Mouse (Mus musculus): Measurements from ENCODE around the gene RPS10-NUDT3. TPM values are rescaled to one million over a fixed set of nuclear protein-coding genes. Genes with fewer than 3 reads are reported as not detected.

Gene RPS10-NUDT3
- total RNA-seq, 1 experiment: not detected

DNA sequence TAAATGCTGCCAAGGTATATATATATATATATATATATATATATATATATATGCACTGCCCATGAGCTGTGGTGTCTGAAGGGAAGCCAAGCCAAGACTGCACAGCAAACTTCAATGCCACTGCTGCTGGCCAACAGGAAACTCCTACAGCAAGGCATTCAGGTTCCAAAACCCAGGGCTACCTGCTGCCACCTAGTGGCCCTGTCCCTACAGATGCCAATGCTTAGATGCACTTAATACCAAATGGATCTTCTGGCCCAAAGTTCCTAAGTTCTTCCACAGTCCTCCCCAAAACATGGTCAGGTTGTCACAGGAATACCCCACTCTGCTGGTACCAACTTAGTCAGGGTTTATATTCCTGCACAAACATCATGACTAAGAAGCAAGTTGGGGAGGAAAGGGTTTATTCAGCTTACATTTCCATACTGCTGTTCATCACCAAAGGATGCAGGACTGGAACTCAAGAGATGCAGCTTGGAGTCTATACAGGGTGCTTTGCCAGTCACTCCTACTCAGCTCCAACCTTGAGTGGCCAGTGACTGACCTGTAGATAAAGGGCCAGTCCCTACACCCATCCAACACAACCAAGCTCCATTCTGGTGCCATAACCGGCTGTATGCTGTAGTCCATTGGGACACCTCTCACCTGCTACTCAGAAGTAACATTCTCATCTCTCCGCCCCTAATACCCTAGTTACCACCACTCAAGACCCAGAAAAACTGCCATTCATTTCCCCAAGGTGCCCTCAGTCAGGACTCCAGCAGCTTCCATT lies 5.6 kb downstream of the RPS10-NUDT3 start:
- in situ Hi-C loops (cut with MboI; ENCODE audit: low sequenced_read_pairs in 2 of 2, unreplicated experiment in 2 of 2): no loop called here
- peaks cover 47% of the 10 kb centered on the region for H3K36me3 ChIP-seq (ENCODE audit: control insufficient read depth, insufficient read depth, low read length, poor library complexity, severe bottlenecking)

DNA sequence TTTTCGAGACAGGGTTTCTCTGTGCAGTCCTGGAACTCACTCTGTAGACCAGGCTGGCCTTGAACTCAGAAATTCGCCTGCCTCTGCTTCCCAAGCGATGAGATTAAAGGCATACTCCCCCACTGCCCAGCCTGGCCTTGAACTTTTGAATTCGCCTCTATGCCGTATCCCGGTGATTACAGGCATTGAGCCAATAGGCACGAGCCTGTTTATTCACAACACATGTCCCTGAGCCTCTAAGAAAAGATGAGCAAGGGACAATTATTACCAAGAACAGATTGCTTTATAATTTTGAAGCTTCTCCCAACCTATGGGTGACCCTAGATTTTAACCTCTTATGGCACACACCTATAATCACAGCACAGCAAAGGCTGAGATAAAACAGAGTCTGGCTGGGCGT lies 6.6 kb downstream of the RPS10-NUDT3 start:
- Histone ChIP-seq H3K4me3 (ENCODE audit: insufficient read depth in 1 of 2, low read depth in 1 of 2, low read length in 2 of 2, poor library complexity in 1 of 2, severe bottlenecking in 1 of 2) (no peak overlapping the region), H3K9me3 (ENCODE audit: control insufficient read depth, insufficient read depth, low read depth, low read length) (no peaks in the 10 kb centered on the region), H3K27ac (ENCODE audit: insufficient read depth, low read depth, low read length, poor library complexity, severe bottlenecking) (no peak overlapping the region; the same call in 1 of the 2 replicates), H3K4me1 (ENCODE audit: control insufficient read depth in 2 of 2, insufficient read depth in 2 of 2, low read length in 2 of 2, poor library complexity in 1 of 2) (peaks cover 0 to 6% of the 10 kb centered on the region in 2 experiments; a peak in 1 of 4 replicates), H3K36me3 (ENCODE audit: control insufficient read depth, insufficient read depth, low read length, poor library complexity, severe bottlenecking) (peaks cover 37% of the 10 kb centered on the region), H3K9ac (ENCODE audit: insufficient read depth, low read depth, low read length, poor library complexity, severe bottlenecking) (no peak overlapping the region)
- DNase-seq (ENCODE audit: low read depth, low spot score): no peak
- in situ Hi-C loops (cut with MboI; ENCODE audit: low sequenced_read_pairs in 2 of 2, unreplicated experiment in 2 of 2): no loop called here
- TF ChIP-seq CHD2 (IDR thresholded peaks at IDR 0.05; ENCODE audit: low read depth, low read length) (no peak), ZNF384 (IDR thresholded peaks at IDR 0.05; ENCODE audit: low read depth, low read length) (no peak), MAFK (IDR thresholded peaks at IDR 0.05; ENCODE audit: insufficient read depth, low read depth, low read length) (no peak), ZC3H11A (IDR thresholded peaks at IDR 0.05; ENCODE audit: borderline replicate concordance, low read depth, low read length) (no peak), HCFC1 (IDR thresholded peaks at IDR 0.05; ENCODE audit: borderline replicate concordance, insufficient read depth, low read length) (no peak)

More for the DNA sequence above, 5.6 kb downstream of the RPS10-NUDT3 start:
- Histone ChIP-seq H3K9ac (ENCODE audit: insufficient read depth, low read depth, low read length, poor library complexity, severe bottlenecking) (no peak overlapping the region), H3K27ac (ENCODE audit: insufficient read depth, low read depth, low read length, poor library complexity, severe bottlenecking) (no peak overlapping the region), H3K9me3 (ENCODE audit: control insufficient read depth, insufficient read depth, low read depth, low read length) (no peaks in the 10 kb centered on the region), H3K4me3 (ENCODE audit: insufficient read depth in 1 of 2, low read depth in 1 of 2, low read length in 2 of 2, poor library complexity in 1 of 2, severe bottlenecking in 1 of 2) (no peak overlapping the region), H3K4me1 (ENCODE audit: control insufficient read depth in 2 of 2, insufficient read depth in 2 of 2, low read length in 2 of 2, poor library complexity in 1 of 2) (peaks cover 0 to 6% of the 10 kb centered on the region in 2 experiments; a peak in 1 of 4 replicates)
- no peak for TF ChIP-seq MAFK (IDR thresholded peaks at IDR 0.05; ENCODE audit: insufficient read depth, low read depth, low read length)
- no peak for DNase-seq (ENCODE audit: low read depth, low spot score)

DNA sequence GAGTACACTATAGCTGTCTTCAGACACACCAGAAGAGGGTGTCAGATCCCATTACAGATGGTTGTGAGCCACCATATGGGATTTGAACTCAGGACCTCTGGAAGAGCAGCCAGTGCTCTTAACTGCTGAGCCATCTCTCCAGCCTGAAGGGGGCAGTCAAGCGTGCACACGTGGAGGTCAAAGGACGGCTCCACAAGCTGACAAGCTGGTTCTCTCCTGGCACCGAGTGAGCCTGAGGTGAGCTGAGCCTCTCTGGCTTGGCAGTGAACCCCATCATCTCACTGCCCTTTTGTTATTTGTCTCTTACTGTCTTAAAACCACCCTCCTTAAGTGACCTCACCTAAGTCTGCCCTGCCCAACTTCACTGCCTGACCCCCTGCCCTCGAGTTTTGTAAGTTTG lies 7.6 kb downstream of the RPS10-NUDT3 start:
- TF ChIP-seq MAFK (IDR thresholded peaks at IDR 0.05; ENCODE audit: insufficient read depth, low read depth, low read length): no peak
- no peak for TF ChIP-seq ZNF384 (IDR thresholded peaks at IDR 0.05; ENCODE audit: low read depth, low read length)
- no peak for TF ChIP-seq HCFC1 (IDR thresholded peaks at IDR 0.05; ENCODE audit: borderline replicate concordance, insufficient read depth, low read length)
- H3K9me3 ChIP-seq (ENCODE audit: control insufficient read depth, insufficient read depth, low read depth, low read length): no peaks in the 10 kb centered on the region

DNA sequence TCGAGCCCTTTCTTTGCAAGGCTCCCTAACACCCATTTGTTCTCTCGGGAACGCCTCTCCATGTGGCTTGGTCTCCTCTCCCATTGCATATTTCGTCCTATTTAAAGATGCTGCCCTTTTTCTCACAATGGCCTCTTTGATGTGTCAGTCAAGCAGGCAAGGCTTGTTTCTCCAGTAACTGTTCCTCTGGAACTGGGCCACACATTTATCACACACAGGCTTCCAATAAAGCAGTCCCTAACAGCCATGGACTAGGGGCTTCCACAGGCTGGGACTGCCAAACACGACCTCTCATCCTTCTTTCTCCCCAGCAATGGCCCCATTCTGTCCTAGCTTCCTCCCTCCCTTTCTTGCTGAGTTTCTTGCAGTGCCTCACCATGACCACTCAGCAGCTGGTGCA lies 8.3 kb downstream of the RPS10-NUDT3 start:
- Histone ChIP-seq H3K9ac (ENCODE audit: insufficient read depth, low read depth, low read length, poor library complexity, severe bottlenecking) (no peak overlapping the region), H3K9me3 (ENCODE audit: control insufficient read depth, insufficient read depth, low read depth, low read length) (no peaks in the 10 kb centered on the region), H3K27ac (ENCODE audit: insufficient read depth, low read depth, low read length, poor library complexity, severe bottlenecking) (no peak overlapping the region), H3K36me3 (ENCODE audit: control insufficient read depth, insufficient read depth, low read length, poor library complexity, severe bottlenecking) (peaks cover 20% of the 10 kb centered on the region), H3K4me1 (ENCODE audit: control insufficient read depth in 2 of 2, insufficient read depth in 2 of 2, low read length in 2 of 2, poor library complexity in 1 of 2) (peaks cover 2 to 4% of the 10 kb centered on the region in 2 experiments; a peak in 3 of 4 replicates), H3K4me3 (ENCODE audit: insufficient read depth in 1 of 2, low read depth in 1 of 2, low read length in 2 of 2, poor library complexity in 1 of 2, severe bottlenecking in 1 of 2) (no peak overlapping the region)
- no peak for DNase-seq (ENCODE audit: low read depth, low spot score)
- no peak for TF ChIP-seq MAFK (IDR thresholded peaks at IDR 0.05; ENCODE audit: insufficient read depth, low read depth, low read length)
- TF ChIP-seq ZNF384 (IDR thresholded peaks at IDR 0.05; ENCODE audit: low read depth, low read length): no peak
- TF ChIP-seq CHD2 (IDR thresholded peaks at IDR 0.05; ENCODE audit: low read depth, low read length): no peak
- TF ChIP-seq ZC3H11A (IDR thresholded peaks at IDR 0.05; ENCODE audit: borderline replicate concordance, low read depth, low read length): no peak
- TF ChIP-seq HCFC1 (IDR thresholded peaks at IDR 0.05; ENCODE audit: borderline replicate concordance, insufficient read depth, low read length): no peak
- in situ Hi-C loops (cut with MboI; ENCODE audit: low sequenced_read_pairs in 2 of 2, unreplicated experiment in 2 of 2): no loop called here

More for the DNA sequence above, 7.6 kb downstream of the RPS10-NUDT3 start:
- no peak overlapping the region for H3K9ac ChIP-seq (ENCODE audit: insufficient read depth, low read depth, low read length, poor library complexity, severe bottlenecking)
- no peak overlapping the region for H3K4me3 ChIP-seq (ENCODE audit: insufficient read depth in 1 of 2, low read depth in 1 of 2, low read length in 2 of 2, poor library complexity in 1 of 2, severe bottlenecking in 1 of 2)
- peaks cover 27% of the 10 kb centered on the region for H3K36me3 ChIP-seq (ENCODE audit: control insufficient read depth, insufficient read depth, low read length, poor library complexity, severe bottlenecking)
- DNase-seq (ENCODE audit: low read depth, low spot score): no peak
- peaks cover 0 to 6% of the 10 kb centered on the region in 2 experiments; a peak in 1 of 4 replicates for H3K4me1 ChIP-seq (ENCODE audit: control insufficient read depth in 2 of 2, insufficient read depth in 2 of 2, low read length in 2 of 2, poor library complexity in 1 of 2)
- in situ Hi-C loops (cut with MboI; ENCODE audit: low sequenced_read_pairs in 2 of 2, unreplicated experiment in 2 of 2): no loop called here
- H3K27ac ChIP-seq (ENCODE audit: insufficient read depth, low read depth, low read length, poor library complexity, severe bottlenecking): no peak overlapping the region
